Mouse (Mus musculus): ENCODE results near the gene Grm5. TPM values are rescaled to one million over a fixed set of nuclear protein-coding genes. Genes with fewer than 3 reads are reported as not detected.

The Grm5 gene
- not detected for total RNA-seq (2021)
- long read RNA-seq, experiment 1, result 0 reads
- long read RNA-seq, experiment 2, result 0 reads

DNA sequence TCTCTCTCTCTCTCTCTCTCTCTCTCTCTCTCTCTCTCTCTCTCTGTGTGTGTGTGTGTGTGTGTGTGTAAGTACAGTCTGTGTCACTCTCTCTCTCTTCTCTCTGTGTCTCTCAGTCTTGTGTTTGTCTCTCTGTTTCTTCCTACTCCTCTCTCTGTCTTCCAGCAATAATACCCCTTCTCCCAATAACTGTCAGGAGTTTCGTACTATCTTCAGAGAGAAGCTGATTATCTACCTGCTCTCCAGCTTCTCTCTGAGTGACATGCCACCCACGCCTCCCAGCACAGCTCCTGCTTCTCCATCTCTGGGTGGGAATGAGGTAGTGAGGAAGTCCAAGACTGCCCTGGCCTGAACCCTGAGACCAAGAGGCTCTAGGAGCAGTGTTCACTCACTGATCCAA is at the start of gene Grm5:
Grm5 (plus strand) TSS at position 301 of the 400 bp plus-strand sequence.
- DNase-seq, result no peak

GRCm38 (mm10) chr7:87539031-87539430 is 44.9 kb upstream of the Grm5 start:
- peak; percentile 20 to 21 for DNase-seq

DNA sequence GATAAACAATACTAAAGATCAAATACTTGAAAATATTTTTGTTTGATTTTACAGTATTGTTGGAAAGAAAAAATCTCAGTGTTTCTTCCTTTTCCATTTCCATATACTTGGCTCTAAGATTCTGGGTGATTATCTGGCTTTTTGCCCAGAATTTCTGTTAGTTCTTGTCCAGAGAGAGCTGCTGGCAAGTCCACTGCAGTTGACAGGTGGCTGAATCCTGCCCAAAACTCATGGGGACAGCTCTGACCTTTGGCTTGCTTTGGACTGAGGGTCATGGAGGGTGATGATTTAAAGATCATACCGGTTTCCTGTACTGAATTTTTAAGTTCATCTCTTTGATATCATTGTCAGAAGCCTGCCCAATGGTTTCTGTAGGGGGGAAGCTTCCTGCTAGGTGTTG is 18.7 kb upstream of the Grm5 start:
- peak; percentile 17 to 33 for DNase-seq

DNA sequence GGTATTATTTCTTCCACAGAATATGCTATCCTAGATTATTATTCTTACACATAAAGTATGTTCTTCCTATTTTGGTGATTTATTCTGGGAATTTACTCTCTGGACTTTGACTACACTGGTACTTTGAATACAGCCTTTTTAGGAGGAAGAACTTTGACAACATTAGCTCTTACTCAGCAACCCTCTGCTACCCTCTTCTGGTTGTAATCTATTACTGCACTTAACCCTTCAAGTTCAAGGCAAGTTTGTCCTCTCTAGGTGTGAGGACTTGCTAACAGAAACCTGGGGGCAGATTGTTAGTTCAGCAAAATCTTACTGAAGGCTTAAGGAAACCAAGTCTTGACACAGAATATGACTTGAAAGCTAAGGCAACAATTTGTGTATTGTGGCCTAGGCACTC is 17.5 kb upstream of the Grm5 start:
- DNase-seq, result no peak

GRCm38 (mm10) chr7:87584281-87584701 is 323 bp downstream of the Grm5 start:
- DNase-seq, result no peak

GRCm38 (mm10) chr7:87586271-87586937 is 2.4 kb downstream of the Grm5 start:
- DNase-seq, result no peak

DNA sequence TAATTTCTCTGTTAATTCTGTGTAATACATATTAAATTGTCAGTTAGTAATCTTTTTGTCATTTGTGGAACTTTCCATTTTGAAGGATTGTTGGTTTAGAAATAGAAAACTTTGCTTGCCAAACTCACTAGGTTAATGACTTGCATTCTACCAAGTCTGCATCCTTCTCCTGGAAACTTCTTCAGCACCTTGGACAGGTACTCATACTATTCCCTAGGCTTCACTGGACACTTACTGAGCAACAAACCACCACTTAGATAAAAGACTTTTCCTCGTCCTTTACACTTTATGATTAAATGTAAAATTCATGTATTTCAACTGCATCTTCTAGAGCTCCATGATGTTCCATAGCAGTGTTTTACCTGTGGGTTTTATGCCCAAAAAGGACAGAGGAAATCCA is 4.0 kb downstream of the Grm5 start:
- DNase-seq, result peak in 1 of 2 experiments; percentile 4

DNA sequence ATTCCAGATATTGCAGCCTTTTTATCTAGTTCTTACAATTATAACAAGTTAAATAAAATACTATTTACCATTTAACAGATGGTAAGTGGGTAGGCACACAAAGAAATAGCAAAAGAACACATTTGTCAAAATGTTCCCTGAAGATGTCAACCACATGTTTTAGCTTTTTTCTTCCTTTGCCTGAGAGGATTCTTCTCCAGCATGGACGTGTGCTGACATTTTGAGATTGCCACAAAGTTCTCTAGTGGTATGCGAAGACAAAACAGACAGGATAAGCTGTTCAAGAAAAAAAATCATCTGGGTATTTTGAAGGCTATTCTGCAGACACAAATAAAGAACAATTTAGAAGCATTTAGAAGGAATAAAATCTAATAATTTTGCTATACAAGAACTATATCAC is 42.3 kb downstream of the Grm5 start:
- no peak for DNase-seq

DNA sequence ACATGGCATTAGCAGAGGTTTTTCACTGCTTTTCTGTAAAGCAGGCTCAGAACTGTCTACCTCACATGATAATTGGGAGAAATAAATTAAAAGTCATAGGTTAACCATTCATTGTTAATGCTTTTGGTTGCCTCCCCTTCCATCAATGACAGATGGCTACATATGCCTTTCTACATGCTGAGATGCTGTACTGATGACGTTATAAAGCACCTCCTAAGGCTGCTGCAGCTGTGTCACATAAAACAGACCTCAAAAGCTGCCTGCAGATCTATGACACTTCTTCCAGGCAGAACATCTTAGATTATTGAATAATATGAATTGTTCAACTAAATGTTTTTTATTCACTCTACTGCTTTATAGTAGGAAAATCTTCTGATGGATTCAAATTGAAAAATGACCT is 51.6 kb downstream of the Grm5 start:
- DNase-seq, result no peak

DNA sequence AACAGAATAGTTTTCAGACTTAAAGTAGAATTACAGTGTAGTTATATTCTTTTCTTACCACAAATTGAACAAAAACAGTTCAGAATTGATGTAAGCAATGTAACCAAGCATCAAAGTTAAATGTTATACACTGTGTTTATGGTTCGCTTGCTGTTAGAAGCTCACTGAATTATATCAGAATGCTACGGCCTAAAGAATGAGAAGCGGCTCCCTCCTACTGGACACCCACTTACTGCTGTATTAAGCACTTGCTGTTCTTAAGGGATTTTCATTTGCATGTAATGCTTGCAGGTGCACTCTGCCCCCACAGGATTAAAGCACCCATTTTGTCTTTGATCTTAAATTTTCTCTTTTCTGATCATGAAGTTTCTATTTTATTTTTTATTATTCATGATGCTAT is 66.6 kb downstream of the Grm5 start:
- DNase-seq, result no peak

DNA sequence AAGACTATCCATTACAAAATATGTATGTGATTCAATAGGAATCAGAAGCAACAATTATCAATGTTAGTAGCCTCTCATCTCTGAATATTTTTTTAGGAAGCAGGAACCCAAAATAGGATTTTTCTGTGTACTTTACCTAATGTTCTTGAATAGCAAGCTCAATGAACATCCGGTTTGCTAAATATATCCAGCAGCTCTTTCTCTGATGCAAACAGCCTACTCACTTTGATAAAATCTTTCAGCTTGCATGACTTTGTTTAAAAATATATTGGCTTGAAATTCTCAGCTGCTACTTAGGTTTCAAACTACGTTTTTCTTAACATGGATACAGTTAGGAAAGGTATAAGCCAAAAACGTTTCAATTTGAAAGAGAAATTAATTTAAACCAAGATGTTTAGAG is 77.8 kb downstream of the Grm5 start:
- DNase-seq, result no peak

- DNase-seq, result no peak
Observed at GRCm38 (mm10) chr7:87664041-87664440, 80.1 kb downstream of the Grm5 start.

DNA sequence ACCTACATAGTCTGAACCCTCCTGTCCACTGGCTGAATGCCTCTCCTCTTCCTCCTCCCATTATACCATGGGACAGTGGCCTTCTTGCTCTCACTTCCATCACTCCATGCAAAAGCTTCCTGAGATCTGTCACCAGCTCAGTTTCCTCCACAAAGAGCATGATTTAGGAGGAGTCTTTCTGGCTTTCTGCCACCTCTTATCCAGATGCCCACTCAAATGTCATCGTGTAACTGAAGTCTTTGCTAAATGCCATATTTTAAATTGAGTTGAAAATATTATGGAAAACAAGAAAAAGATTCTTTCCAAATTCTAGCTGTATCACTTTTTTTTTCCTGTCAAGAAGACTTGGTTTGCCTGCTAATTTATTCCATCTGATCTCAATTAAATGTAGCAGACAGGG is 132.4 kb downstream of the Grm5 start:
- peak in 1 of 2 experiments; percentile 20 for DNase-seq

GRCm38 (mm10) chr7:87718631-87719030 is 134.7 kb downstream of the Grm5 start:
- no peak for DNase-seq

DNA sequence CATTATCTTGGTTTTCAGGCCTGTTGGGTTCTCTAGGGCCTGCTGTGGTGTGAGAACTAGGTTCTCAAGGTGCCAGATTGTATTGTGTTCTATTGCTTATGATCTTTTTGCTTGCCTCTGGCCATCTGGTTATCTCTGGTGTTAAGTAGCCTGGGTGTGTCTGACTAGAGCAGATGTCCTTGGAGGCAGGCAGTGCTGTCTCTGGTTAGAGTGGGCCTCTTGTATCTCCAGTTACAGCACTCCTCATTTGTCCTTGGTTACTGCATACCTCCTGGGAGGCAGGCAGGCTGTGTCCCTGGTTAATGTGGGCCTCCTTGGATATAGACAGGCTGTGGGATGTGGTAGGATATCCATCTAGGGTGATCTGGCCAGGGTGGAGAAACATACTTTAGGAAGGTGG is 150.5 kb downstream of the Grm5 start:
- DNase-seq, result no peak

- DNase-seq, result no peak
Observed at GRCm38 (mm10) chr7:87761945-87762344, 178.0 kb downstream of the Grm5 start.

GRCm38 (mm10) chr7:87762376-87762775 is 178.4 kb downstream of the Grm5 start:
- DNase-seq, result no peak

DNA sequence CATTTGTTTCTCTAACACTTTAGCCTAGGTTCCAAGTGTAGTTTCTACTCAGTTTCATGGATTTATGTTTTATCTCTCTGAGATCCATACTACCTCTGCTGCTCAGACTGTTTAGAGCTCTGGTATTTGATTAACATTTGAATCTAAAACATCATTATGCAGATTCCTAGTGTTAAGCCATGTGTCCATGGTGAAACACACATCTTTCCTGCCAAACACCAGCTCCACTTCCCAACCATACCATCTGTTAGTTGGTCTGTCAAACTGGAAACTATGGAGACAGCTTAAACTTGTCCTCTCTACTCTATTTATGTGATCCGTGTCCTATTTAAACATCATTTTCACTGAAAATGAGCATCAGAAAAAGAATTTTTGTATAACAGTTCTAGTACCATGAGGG is 203.6 kb downstream of the Grm5 start:
- no peak for DNase-seq

GRCm38 (mm10) chr7:87788963-87789362 is 205.0 kb downstream of the Grm5 start:
- DNase-seq, result no peak

- no peak for DNase-seq
Observed at GRCm38 (mm10) chr7:87793896-87794295, 209.9 kb downstream of the Grm5 start.

GRCm38 (mm10) chr7:87824898-87825297 is 240.9 kb downstream of the Grm5 start:
- DNase-seq, result no peak

- no peak for DNase-seq
Observed at GRCm38 (mm10) chr7:87834669-87835068, 250.7 kb downstream of the Grm5 start.

GRCm38 (mm10) chr7:87838579-87838978 is 254.6 kb downstream of the Grm5 start:
- no peak for DNase-seq

- DNase-seq, result no peak
Observed at GRCm38 (mm10) chr7:87843496-87843895, 259.5 kb downstream of the Grm5 start.

GRCm38 (mm10) chr7:87846082-87846481 is 262.1 kb downstream of the Grm5 start:
- no peak for DNase-seq

All from adrenal gland, postnatal 36 days (tissue).